Mouse (Mus musculus) limb, embryonic 11.5 days (tissue): ENCODE measurements around the gene Ccdc63. TPM values are rescaled to one million over a fixed set of nuclear protein-coding genes. Genes with fewer than 3 reads are reported as not detected.

Source experiments
- ATAC-seq: fragments of 200-750 bp; cut with Nextera tagmentation; 2 replicates; pipeline ENCODE4 v1.8.0; 2017; ENCODE audit warnings: low read depth; ENCODE audit not compliant: insufficient number of reproducible peaks, low FRiP score, low TSS enrichment
- DNase-seq: peaks from one replicate; pipeline ENCODE4 v3.0.0-alpha.2; 2015; ENCODE audit warnings: low spot score
- H3K27ac ChIP-seq: fragments of 300-500 bp; sonication (generic); replicated peaks from 2 replicates; pipeline ENCODE4 v1.5.1; 2014; ENCODE audit warnings: low read depth, mild to moderate bottlenecking, low read length
- H3K27me3 ChIP-seq: fragments of 300-500 bp; sonication (generic); 2 replicates; pipeline ENCODE4 v1.6.1; 2014; ENCODE audit warnings: mild to moderate bottlenecking, low read length, mixed read lengths; ENCODE audit not compliant: control insufficient read depth, insufficient read depth
- H3K36me3 ChIP-seq: fragments of 300-500 bp; sonication (generic); 2 replicates; pipeline ENCODE4 v1.6.1; 2014; ENCODE audit warnings: mild to moderate bottlenecking, low read length, moderate library complexity, mixed read lengths; ENCODE audit not compliant: control insufficient read depth, insufficient read depth
- H3K4me1 ChIP-seq: fragments of 300-500 bp; sonication (generic); 2 replicates; pipeline ENCODE4 v1.6.1; 2014; ENCODE audit warnings: low read length, mixed read lengths; ENCODE audit not compliant: control insufficient read depth, insufficient read depth
- H3K4me2 ChIP-seq: fragments of 300-500 bp; sonication (generic); 2 replicates; pipeline ENCODE4 v1.6.1; 2014; ENCODE audit warnings: low read depth, mild to moderate bottlenecking, moderate library complexity; ENCODE audit not compliant: severe bottlenecking
- H3K4me3 ChIP-seq: fragments of 300-500 bp; sonication (generic); 2 replicates; pipeline ENCODE4 v1.5.1; 2014; ENCODE audit warnings: low read depth, low read length
- H3K9ac ChIP-seq: fragments of 300-500 bp; sonication (generic); 2 replicates; pipeline ENCODE4 v1.6.1; 2014; ENCODE audit warnings: mild to moderate bottlenecking, low read length
- H3K9me3 ChIP-seq: fragments of 300-500 bp; sonication (generic); 2 replicates; pipeline ENCODE4 v1.6.1; 2016; ENCODE audit warnings: low read length; ENCODE audit not compliant: control insufficient read depth
- WGBS: fragments of 180-500 bp; shearing (Covaris S2); extraction: QIAGEN DNeasy Blood & Tissue Kit; methylation state at CpG from one replicate; pipeline ENCODE4 v1.1.7; 2014; 5-methylcytosine and 5-hydroxymethylcytosine counted together
- polyA plus RNA-seq: library from polyadenylated mRNA; unstranded; fragments of >200 nt; fragmentation: Nextera tagmentation; extraction: Ambion mirVana; gene quantifications from 2 replicates; pipeline ENCODE4 v1.2.1, GENCODE M21; 2014

Ccdc63 gene
- polyA plus RNA-seq, 1 experiment from 2014 or later, result not detected

- Histone ChIP-seq H3K9ac (no peak overlapping the region), H3K4me3 (no peak overlapping the region), H3K4me1 (no peaks in the 10 kb centered on the region), H3K27me3 (no peaks in the 10 kb centered on the region), H3K9me3 (no peaks in the 10 kb centered on the region), H3K4me2 (no peak overlapping the region), H3K27ac (no peak overlapping the region), H3K36me3 (no peaks in the 10 kb centered on the region)
- 83% methylated on average over 7 of the region's 7 CpGs for WGBS
- ATAC-seq (no peak), DNase-seq (peak; percentile 56)
Measured at GRCm38 (mm10) chr5:122079796-122080195, 60.8 kb downstream of the Ccdc63 start.

GRCm38 (mm10) chr5:122077244-122077643 is 63.4 kb downstream of the Ccdc63 start:
- 83% methylated on average over 4 of the region's 4 CpGs for WGBS
- Histone ChIP-seq H3K27me3 (no peaks in the 10 kb centered on the region), H3K4me3 (no peak overlapping the region), H3K9me3 (no peaks in the 10 kb centered on the region), H3K36me3 (no peaks in the 10 kb centered on the region), H3K27ac (no peak overlapping the region), H3K4me2 (no peak overlapping the region), H3K4me1 (no peaks in the 10 kb centered on the region), H3K9ac (no peak overlapping the region)
- no peak for DNase-seq
- no peak for ATAC-seq

- WGBS, result 57% methylated on average over 3 of the region's 3 CpGs
- Histone ChIP-seq H3K9me3 (no peaks in the 10 kb centered on the region), H3K4me2 (no peak overlapping the region), H3K9ac (no peak overlapping the region), H3K4me1 (no peaks in the 10 kb centered on the region), H3K36me3 (no peaks in the 10 kb centered on the region), H3K27ac (no peak overlapping the region), H3K27me3 (no peaks in the 10 kb centered on the region), H3K4me3 (no peak overlapping the region)
- no peak for DNase-seq
- ATAC-seq, result no peak
Measured at GRCm38 (mm10) chr5:122075736-122076135, 64.9 kb downstream of the Ccdc63 start.

GRCm38 (mm10) chr5:122071997-122072396 is 68.6 kb downstream of the Ccdc63 start:
- H3K4me2 ChIP-seq, result no peak overlapping the region
- WGBS, result 78% methylated on average over 4 of the region's 4 CpGs
- H3K9me3 ChIP-seq, result no peaks in the 10 kb centered on the region
- no peak overlapping the region for H3K27ac ChIP-seq
- ATAC-seq (no peak), DNase-seq (no peak)
- H3K4me3 ChIP-seq, result no peak overlapping the region
- no peaks in the 10 kb centered on the region for H3K27me3 ChIP-seq
- H3K9ac ChIP-seq, result no peak overlapping the region
- H3K36me3 ChIP-seq, result no peaks in the 10 kb centered on the region
- no peaks in the 10 kb centered on the region for H3K4me1 ChIP-seq

- WGBS, result 84% methylated on average over 16 of the region's 16 CpGs
- DNase-seq (no peak), ATAC-seq (no peak)
- H3K27me3 ChIP-seq, result no peaks in the 10 kb centered on the region
- no peak overlapping the region for H3K4me3 ChIP-seq
- H3K9ac ChIP-seq, result no peak overlapping the region
- H3K4me2 ChIP-seq, result no peak overlapping the region
- H3K36me3 ChIP-seq, result no peaks in the 10 kb centered on the region
- no peak overlapping the region for H3K27ac ChIP-seq
- H3K9me3 ChIP-seq, result no peaks in the 10 kb centered on the region
- H3K4me1 ChIP-seq, result no peaks in the 10 kb centered on the region
Measured at GRCm38 (mm10) chr5:122070963-122071800, 69.4 kb downstream of the Ccdc63 start.

- Histone ChIP-seq H3K4me2 (no peak overlapping the region), H3K9me3 (no peaks in the 10 kb centered on the region), H3K27me3 (no peaks in the 10 kb centered on the region), H3K9ac (no peak overlapping the region), H3K36me3 (no peaks in the 10 kb centered on the region), H3K4me3 (no peak overlapping the region), H3K27ac (no peak overlapping the region), H3K4me1 (no peaks in the 10 kb centered on the region)
- ATAC-seq (no peak), DNase-seq (no peak)
- 76% methylated on average over 13 of the region's 13 CpGs for WGBS
Measured at GRCm38 (mm10) chr5:122068563-122068962, 72.1 kb downstream of the Ccdc63 start.

GRCm38 (mm10) chr5:122063204-122063933 is 77.3 kb downstream of the Ccdc63 start:
- ATAC-seq (no peak), DNase-seq (no peak)
- Histone ChIP-seq H3K27ac (no peak overlapping the region), H3K9ac (no peak overlapping the region), H3K9me3 (no peaks in the 10 kb centered on the region), H3K4me3 (no peak overlapping the region), H3K36me3 (no peaks in the 10 kb centered on the region), H3K27me3 (no peaks in the 10 kb centered on the region), H3K4me2 (no peak overlapping the region), H3K4me1 (no peaks in the 10 kb centered on the region)
- 77% methylated on average over 25 of the region's 25 CpGs for WGBS

GRCm38 (mm10) chr5:122062479-122062878 is 78.1 kb downstream of the Ccdc63 start:
- H3K4me2 ChIP-seq, result no peak overlapping the region
- WGBS, result 35% methylated on average over 12 of the region's 12 CpGs
- no peak overlapping the region for H3K27ac ChIP-seq

More at GRCm38 (mm10) chr5:122062479-122062878, 78.1 kb downstream of the Ccdc63 start:
- Histone ChIP-seq H3K9me3 (peaks cover 1% of the 10 kb centered on the region; the same call in 1 of the 2 replicates), H3K9ac (no peak overlapping the region), H3K4me3 (no peak overlapping the region), H3K36me3 (no peaks in the 10 kb centered on the region), H3K4me1 (no peaks in the 10 kb centered on the region), H3K27me3 (no peaks in the 10 kb centered on the region)
- ATAC-seq (no peak), DNase-seq (no peak)
